Mouse (Mus musculus): Measurements from ENCODE around the gene Tigd4.

DNA sequence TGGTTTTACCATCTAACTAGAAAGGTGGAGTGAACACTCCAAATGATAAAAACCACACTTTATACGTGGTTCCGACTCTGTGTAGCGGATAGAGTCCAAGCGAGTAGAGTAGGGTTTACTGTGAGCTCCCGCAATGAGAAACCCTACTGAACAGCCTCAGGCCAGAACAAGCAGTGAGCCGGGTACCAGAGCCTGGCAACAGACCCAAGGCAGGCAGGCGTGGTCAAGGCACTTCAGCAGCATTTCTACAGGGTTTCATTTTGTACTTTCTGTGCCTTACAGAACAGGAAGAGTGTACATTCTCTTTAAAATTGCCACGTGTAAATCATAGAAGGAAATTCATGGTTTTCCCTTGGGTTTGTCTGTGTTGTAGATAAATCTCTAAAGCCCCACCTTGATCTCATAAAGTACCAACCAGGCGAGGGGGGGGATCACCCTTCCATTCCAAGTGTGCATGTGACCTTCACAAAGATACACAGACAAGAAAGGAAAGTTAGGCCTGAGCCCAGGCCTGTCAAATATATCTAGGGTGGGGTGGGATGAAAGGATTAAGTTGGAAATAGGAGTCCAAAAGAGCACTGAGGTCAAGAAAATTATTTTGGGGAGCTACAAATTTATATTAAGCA, 8.6 kb downstream of the Tigd4 start:
- no peak for TF ChIP-seq CTCF (IDR thresholded peaks at IDR 0.05; ENCODE audit: low read depth, low read length)
- no peak for TF ChIP-seq POLR2A (IDR thresholded peaks at IDR 0.05; ENCODE audit: borderline replicate concordance, low read depth, low read length)
